Mouse (Mus musculus): Measurements from ENCODE around the gene Braf. TPM values are rescaled to one million over a fixed set of nuclear protein-coding genes. Genes with fewer than 3 reads are reported as not detected.

The Braf gene
- polyA plus RNA-seq, 1 experiment from 2014 or later, result 17.8 TPM

DNA sequence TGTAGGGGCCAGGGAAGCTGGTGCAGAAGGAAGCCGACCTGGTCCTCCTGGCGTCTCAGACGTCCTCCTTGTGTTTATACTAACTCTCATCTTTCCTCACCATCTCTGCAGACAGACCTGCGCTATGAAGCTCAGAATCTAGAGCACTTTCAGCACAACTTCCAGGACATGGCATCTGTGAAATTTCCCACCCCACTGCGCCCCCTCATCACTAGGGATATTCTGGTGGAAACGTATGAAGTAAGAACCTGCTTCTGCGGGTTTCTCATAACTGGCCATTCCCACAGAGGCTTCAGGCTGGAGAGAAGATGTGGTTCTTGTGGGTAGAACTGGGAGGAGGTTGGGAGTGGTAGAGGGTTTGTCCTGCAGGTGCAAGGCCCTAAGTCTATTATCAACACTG, 145.7 kb downstream of the Braf start:
- H3K9ac ChIP-seq, result no peak overlapping the region
- peaks cover 66% of the 10 kb centered on the region for H3K36me3 ChIP-seq
- H3K27ac ChIP-seq (replicated peaks), result no peak overlapping the region
- H3K9me3 ChIP-seq (replicated peaks), result no peaks in the 10 kb centered on the region
- H3K4me2 ChIP-seq (replicated peaks), result no peak overlapping the region
- WGBS, result 85% methylated on average over 7 of the region's 7 CpGs
- no peak overlapping the region for H3K4me3 ChIP-seq (replicated peaks)
- no peak for ATAC-seq (ENCODE audit: insufficient number of reproducible peaks, low FRiP score, low TSS enrichment, low read depth)
- H3K4me1 ChIP-seq, result peaks cover 7% of the 10 kb centered on the region
- no peaks in the 10 kb centered on the region for H3K27me3 ChIP-seq

DNA sequence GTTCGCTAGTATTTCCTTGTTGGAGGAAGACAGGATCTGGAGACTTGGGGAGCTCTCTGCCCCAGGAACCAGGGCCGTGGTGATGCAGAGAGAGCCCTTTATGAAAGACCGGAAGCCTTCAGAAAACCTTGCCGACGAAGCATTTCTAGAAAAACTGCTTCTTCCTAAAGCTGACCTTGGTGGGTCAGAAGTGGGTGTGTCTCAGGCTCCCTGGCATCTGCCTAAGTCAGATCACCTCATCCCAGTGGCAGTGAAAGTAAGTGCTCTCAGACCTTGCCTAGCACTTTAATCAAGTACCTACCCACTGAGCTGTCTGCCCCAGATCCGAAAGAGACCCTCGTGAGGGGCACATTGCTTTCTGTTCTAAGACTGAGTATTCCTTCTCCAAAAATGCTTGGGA, 150.3 kb downstream of the Braf start:
- H3K4me2 ChIP-seq (replicated peaks), result peak overlapping the region; percentile 81
- H3K27me3 ChIP-seq, result no peaks in the 10 kb centered on the region
- peak overlapping the region; percentile 78; the same call in 1 of the 2 replicates for H3K9ac ChIP-seq
- H3K9me3 ChIP-seq (replicated peaks), result no peaks in the 10 kb centered on the region
- peaks cover 16% of the 10 kb centered on the region for H3K4me1 ChIP-seq
- no peak for ATAC-seq (ENCODE audit: insufficient number of reproducible peaks, low FRiP score, low TSS enrichment, low read depth)
- H3K36me3 ChIP-seq, result peaks cover 33% of the 10 kb centered on the region
- 0 out of 2 replicates have a peak overlapping the region, but pooled peaks have one; percentile 92 for H3K27ac ChIP-seq (replicated peaks)
- 54% methylated on average over 7 of the region's 7 CpGs for WGBS
- H3K4me3 ChIP-seq (replicated peaks), result peak overlapping the region; percentile 74

DNA sequence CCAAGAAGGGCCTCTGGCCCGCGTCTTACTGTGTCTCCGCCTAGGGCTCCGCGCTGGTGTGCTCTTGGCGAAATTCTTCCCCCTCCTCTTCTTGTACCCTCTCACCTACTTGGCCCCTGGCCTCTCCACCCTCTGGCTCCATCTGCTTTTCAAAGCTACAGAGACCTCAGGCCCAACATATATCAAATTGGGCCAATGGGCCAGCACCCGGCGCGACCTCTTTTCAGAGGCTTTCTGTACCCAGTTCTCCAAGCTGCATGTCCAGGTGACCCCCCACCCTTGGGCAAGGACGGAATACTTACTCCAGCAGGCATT, 150.8 kb downstream of the Braf start:
- Histone ChIP-seq H3K27me3 (no peaks in the 10 kb centered on the region), H3K9ac (peak overlapping the region; percentile 78), H3K4me3 (replicated peaks) (peak overlapping the region; percentile 74), H3K27ac (replicated peaks) (peak overlapping the region; percentile 92), H3K9me3 (replicated peaks) (no peaks in the 10 kb centered on the region), H3K36me3 (peaks cover 29% of the 10 kb centered on the region), H3K4me1 (peaks cover 16% of the 10 kb centered on the region), H3K4me2 (replicated peaks) (peak overlapping the region; percentile 81)
- ATAC-seq (ENCODE audit: insufficient number of reproducible peaks, low FRiP score, low TSS enrichment, low read depth), result no peak
- 21% methylated on average over 10 of the region's 10 CpGs for WGBS

GRCm38 (mm10) chr6:39573791-39574554, 151.3 kb downstream of the Braf start, which contains the start of gene Adck2:
TSS of gene Adck2 (plus strand) at chr6:39573873.
- Histone ChIP-seq H3K9ac (peak within 1 kb of the TSS; percentile 78), H3K4me1 (peaks cover 16% of the 10 kb centered on the region), H3K27me3 (no peaks in the 10 kb centered on the region), H3K4me3 (replicated peaks) (peak within 1 kb of the TSS; percentile 74), H3K36me3 (peaks cover 24% of the 10 kb centered on the region), H3K4me2 (replicated peaks) (peak within 1 kb of the TSS; percentile 81), H3K9me3 (replicated peaks) (no peaks in the 10 kb centered on the region), H3K27ac (replicated peaks) (peak within 1 kb of the TSS; percentile 92)
- WGBS, result under 1% methylated on average over 49 of the region's 49 CpGs
- peak; percentile 93 for ATAC-seq (ENCODE audit: insufficient number of reproducible peaks, low FRiP score, low TSS enrichment, low read depth)

DNA sequence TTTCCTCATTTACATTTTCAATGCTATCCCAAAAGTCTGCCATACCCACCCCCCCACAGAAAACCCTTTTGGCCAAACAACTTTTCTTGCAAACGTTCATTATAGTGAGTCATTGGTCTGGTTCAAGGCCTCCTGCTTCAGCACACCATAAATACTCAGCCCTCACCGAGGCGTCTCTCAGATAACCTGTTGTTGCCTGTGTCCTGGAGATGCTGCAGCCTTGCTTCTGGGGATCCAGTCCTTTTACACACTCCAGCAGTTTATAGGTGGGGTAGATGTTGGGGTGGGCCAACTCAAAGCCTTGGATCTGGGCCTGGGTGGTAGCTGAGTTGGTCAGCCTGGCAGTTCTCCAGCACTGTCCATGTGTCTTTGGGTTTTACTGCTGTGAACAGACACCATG, 154.8 kb downstream of the Braf start:
- H3K9ac ChIP-seq, result no peak overlapping the region
- no peak for ATAC-seq (ENCODE audit: insufficient number of reproducible peaks, low FRiP score, low TSS enrichment, low read depth)
- no peak overlapping the region for H3K4me3 ChIP-seq (replicated peaks)
- H3K4me2 ChIP-seq (replicated peaks), result no peak overlapping the region
- 70% methylated on average over 3 of the region's 3 CpGs for WGBS
- H3K9me3 ChIP-seq (replicated peaks), result no peaks in the 10 kb centered on the region
- no peaks in the 10 kb centered on the region for H3K36me3 ChIP-seq
- H3K27me3 ChIP-seq, result no peaks in the 10 kb centered on the region
- H3K27ac ChIP-seq (replicated peaks), result no peak overlapping the region
- H3K4me1 ChIP-seq, result peaks cover 16% of the 10 kb centered on the region

DNA sequence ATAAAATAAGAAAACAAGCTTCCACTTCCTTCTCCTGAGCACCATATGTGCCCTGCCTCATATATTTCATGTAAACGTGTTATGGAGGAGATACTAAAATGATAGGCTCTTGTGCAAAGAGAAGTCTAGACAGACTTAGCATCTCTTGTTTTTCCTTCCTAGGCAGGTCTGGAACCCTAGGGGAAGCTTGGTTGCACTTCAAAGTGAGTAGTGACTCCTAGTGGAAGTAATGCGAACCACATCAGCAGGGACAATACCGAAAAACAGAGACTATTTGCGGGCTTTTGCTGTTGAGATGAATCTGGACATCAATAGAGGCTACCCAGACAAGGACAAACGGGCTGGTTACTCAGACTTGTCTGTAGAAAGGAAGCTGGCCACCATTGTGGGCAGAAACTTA, 157.7 kb downstream of the Braf start:
- no peaks in the 10 kb centered on the region for H3K27me3 ChIP-seq
- no peaks in the 10 kb centered on the region for H3K36me3 ChIP-seq
- 10% methylated on average over 5 of the region's 5 CpGs for WGBS
- no peak overlapping the region for H3K4me3 ChIP-seq (replicated peaks)
- no peak overlapping the region for H3K9ac ChIP-seq
- no peak for ATAC-seq (ENCODE audit: insufficient number of reproducible peaks, low FRiP score, low TSS enrichment, low read depth)
- no peak overlapping the region for H3K4me2 ChIP-seq (replicated peaks)
- H3K27ac ChIP-seq (replicated peaks), result no peak overlapping the region
- H3K9me3 ChIP-seq (replicated peaks), result no peaks in the 10 kb centered on the region
- peaks cover under 1% of the 10 kb centered on the region; the same call in 1 of the 2 replicates for H3K4me1 ChIP-seq

GRCm38 (mm10) chr6:39562166-39563015, 162.9 kb downstream of the Braf start:
- Histone ChIP-seq H3K9me3 (replicated peaks) (no peaks in the 10 kb centered on the region), H3K4me2 (replicated peaks) (peak overlapping the region; percentile 37), H3K27me3 (no peaks in the 10 kb centered on the region), H3K4me3 (replicated peaks) (peak overlapping the region; percentile 24), H3K36me3 (no peaks in the 10 kb centered on the region), H3K9ac (no peak overlapping the region), H3K27ac (replicated peaks) (no peak overlapping the region), H3K4me1 (peaks cover 25% of the 10 kb centered on the region)
- WGBS, result 19% methylated on average over 23 of the region's 23 CpGs
- no peak for ATAC-seq (ENCODE audit: insufficient number of reproducible peaks, low FRiP score, low TSS enrichment, low read depth)

DNA sequence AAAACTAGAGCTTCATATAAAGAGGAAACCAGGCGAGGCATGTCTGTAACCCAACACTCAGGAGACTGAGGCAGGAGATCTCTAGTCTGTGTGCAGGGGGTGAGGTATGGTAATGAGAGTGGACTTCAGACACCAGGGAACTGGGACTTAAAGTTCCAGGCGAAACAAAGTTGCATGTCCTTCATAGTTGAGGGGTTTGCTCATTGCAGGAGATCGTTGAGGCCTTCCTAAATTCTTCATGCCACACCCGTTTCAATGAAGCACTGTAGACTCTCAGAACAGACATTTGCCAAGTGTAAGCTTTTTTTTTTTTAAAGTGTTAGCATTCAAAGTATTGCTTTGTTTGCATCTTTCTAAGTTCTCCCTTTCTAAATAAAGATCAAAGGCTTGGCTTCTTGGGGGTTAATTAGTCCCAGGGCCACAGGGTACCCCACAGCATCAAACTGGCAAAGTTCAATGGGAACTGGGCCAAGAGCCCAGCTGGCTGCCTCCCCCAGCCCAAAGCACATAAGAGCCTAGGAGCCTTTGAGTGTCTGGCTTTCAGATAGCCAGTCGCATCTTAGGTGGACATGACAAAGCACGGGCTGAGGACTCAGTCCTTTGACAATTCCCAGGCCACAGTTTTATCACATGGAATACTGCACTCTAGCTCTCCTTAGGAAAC, 165.9 kb downstream of the Braf start:
- H3K27ac ChIP-seq (replicated peaks), result peak overlapping the region; percentile 34; the same call in 1 of the 2 replicates
- ATAC-seq (ENCODE audit: insufficient number of reproducible peaks, low FRiP score, low TSS enrichment, low read depth), result no peak
- no peaks in the 10 kb centered on the region for H3K27me3 ChIP-seq
- 42% methylated on average over 6 of the region's 6 CpGs for WGBS
- H3K36me3 ChIP-seq, result no peaks in the 10 kb centered on the region
- H3K4me1 ChIP-seq, result peaks cover 49% of the 10 kb centered on the region
- H3K4me3 ChIP-seq (replicated peaks), result no peak overlapping the region
- H3K9ac ChIP-seq, result no peak overlapping the region
- H3K9me3 ChIP-seq (replicated peaks), result no peaks in the 10 kb centered on the region
- no peak overlapping the region for H3K4me2 ChIP-seq (replicated peaks)

DNA sequence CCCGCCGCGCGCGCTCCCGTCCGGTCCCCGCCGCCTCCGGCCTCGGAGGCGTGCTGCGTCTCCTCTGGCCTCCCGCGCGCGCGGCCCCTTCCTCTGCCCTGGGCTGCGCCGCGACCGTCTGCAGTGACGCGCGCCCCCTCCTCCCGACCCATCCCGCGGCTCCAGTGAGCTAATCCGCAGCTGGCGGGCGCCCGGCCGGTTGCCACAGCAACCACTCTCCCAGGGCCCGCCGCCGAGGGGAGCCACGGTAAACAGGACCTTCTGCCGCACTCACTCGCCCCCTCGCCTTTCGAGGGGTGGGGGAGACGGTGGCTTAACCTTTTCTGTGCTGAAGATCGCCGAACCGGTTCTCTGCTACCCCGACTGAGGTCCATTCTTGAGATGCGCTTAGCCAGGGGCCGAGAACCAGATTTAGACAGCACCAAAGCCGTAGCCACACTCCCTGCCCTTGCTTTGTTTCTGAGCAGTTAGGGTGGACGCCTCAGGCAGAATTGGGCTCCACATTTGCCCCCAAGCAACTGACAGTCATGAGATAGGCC, 167.5 kb downstream of the Braf start, which contains the start of gene Dennd2a:
TSS of gene Dennd2a (minus strand) at position 145 of the 539 bp plus-strand sequence.
- H3K36me3 ChIP-seq, result no peaks in the 10 kb centered on the region
- ATAC-seq (ENCODE audit: insufficient number of reproducible peaks, low FRiP score, low TSS enrichment, low read depth), result peak; percentile 91
- WGBS, result under 1% methylated on average over 50 of the region's 50 CpGs
- H3K9ac ChIP-seq, result peak within 1 kb of the TSS; percentile 79
- H3K27me3 ChIP-seq, result no peaks in the 10 kb centered on the region
- peaks cover 49% of the 10 kb centered on the region for H3K4me1 ChIP-seq
- peak within 1 kb of the TSS; percentile 89 for H3K27ac ChIP-seq (replicated peaks)
- H3K4me3 ChIP-seq (replicated peaks), result peak within 1 kb of the TSS; percentile 72
- H3K4me2 ChIP-seq (replicated peaks), result peak within 1 kb of the TSS; percentile 63
- no peaks in the 10 kb centered on the region for H3K9me3 ChIP-seq (replicated peaks)

DNA sequence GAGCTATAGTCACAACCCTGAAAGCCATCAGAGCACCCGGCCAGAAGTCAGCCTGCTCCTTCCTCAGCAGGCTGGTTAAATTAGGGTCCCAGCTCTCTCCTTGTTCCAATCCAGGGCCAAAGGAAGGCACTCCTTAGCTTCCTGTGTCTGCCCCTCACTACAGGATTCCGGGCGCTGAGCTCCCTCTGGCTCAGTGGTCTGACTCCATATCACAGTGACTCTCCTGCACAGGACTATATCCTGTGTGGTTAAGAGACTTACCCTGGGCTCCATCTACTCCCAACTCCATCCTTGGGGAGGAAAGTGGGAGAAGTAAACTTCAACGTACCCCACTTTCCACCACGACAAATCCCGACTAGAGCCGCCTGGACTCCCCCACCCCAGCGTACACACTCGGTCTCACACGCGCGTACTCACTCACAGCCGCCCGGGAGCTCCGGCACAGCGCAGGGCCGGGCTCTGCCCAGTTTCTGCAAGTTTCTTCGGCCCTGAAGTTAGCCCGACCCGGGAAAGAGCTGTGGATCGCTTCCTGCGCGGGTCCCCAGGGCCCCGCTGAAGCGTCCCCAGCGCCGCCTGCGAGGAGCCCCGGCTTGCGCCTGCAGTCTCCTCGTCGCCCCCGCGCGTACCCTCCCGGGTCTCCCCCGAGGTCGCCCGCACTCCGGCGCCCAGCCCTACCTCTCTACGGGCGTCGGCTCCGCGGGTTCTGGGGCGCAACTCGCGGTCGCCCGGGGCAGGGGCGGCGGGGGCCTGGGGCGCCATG, 168.2 kb downstream of the Braf start:
- peak; percentile 64 for ATAC-seq (ENCODE audit: insufficient number of reproducible peaks, low FRiP score, low TSS enrichment, low read depth)
- peak overlapping the region; percentile 72 for H3K4me3 ChIP-seq (replicated peaks)
- H3K27me3 ChIP-seq, result no peaks in the 10 kb centered on the region
- peak overlapping the region; percentile 89 for H3K27ac ChIP-seq (replicated peaks)
- no peaks in the 10 kb centered on the region for H3K36me3 ChIP-seq
- peaks cover 49% of the 10 kb centered on the region for H3K4me1 ChIP-seq
- H3K9me3 ChIP-seq (replicated peaks), result no peaks in the 10 kb centered on the region
- H3K9ac ChIP-seq, result peak overlapping the region; percentile 79
- peak overlapping the region; percentile 63 for H3K4me2 ChIP-seq (replicated peaks)
- WGBS, result under 1% methylated on average over 54 of the region's 54 CpGs
